Mouse (Mus musculus) midbrain, embryonic 11.5 days (tissue): ENCODE data around the gene Rmnd5b. TPM values are rescaled to one million over a fixed set of nuclear protein-coding genes. Genes with fewer than 3 reads are reported as not detected.
A peak's percentile ranks its signal among the peaks of the same experiment; 100 is the strongest.
"Not testable (repeated sequence)": the region's sequence is repeated elsewhere in the genome, so short reads cannot be mapped to it uniquely, and the experiment has no call there.

Experiments used
- ATAC-seq: fragments of 200-750 bp; cut with Nextera tagmentation; 2 replicates; pipeline ENCODE4 v1.8.0; 2017; ENCODE audit warnings: moderate TSS enrichment, moderate library complexity; ENCODE audit not compliant: low FRiP score
- DNase-seq: peaks from one replicate; pipeline ENCODE4 v3.0.0; 2015; ENCODE audit warnings: low spot score; ENCODE audit errors: missing footprints
- H3K27ac ChIP-seq: fragments of 300-500 bp; sonication (generic); 2 replicates; pipeline ENCODE4 v1.5.1; 2014; ENCODE audit warnings: low read depth, low read length
- H3K27me3 ChIP-seq: fragments of 300-500 bp; sonication (generic); 2 replicates; pipeline ENCODE4 v1.6.1; 2014; ENCODE audit warnings: mild to moderate bottlenecking, low read length, moderate library complexity, mixed read lengths; ENCODE audit not compliant: control insufficient read depth, insufficient read depth
- H3K36me3 ChIP-seq: fragments of 300-500 bp; sonication (generic); 2 replicates; pipeline ENCODE4 v1.6.1; 2014; ENCODE audit warnings: mild to moderate bottlenecking, low read length, moderate library complexity, mixed read lengths; ENCODE audit not compliant: control insufficient read depth, insufficient read depth
- H3K4me1 ChIP-seq: fragments of 300-500 bp; sonication (generic); 2 replicates; pipeline ENCODE4 v1.6.1; 2014; ENCODE audit warnings: low read length; ENCODE audit not compliant: control insufficient read depth, insufficient read depth
- H3K4me2 ChIP-seq: fragments of 300-500 bp; sonication (generic); 2 replicates; pipeline ENCODE4 v1.6.1; 2014; ENCODE audit warnings: mild to moderate bottlenecking, moderate library complexity
- H3K4me3 ChIP-seq: fragments of 300-500 bp; sonication (generic); 2 replicates; pipeline ENCODE4 v1.5.1; 2014; ENCODE audit warnings: low read depth, low read length
- H3K9ac ChIP-seq: fragments of 300-500 bp; sonication (generic); 2 replicates; pipeline ENCODE4 v1.6.1; 2014; ENCODE audit warnings: low read length
- H3K9me3 ChIP-seq: fragments of 300-500 bp; sonication (generic); 2 replicates; pipeline ENCODE4 v1.6.1; 2016; ENCODE audit warnings: low read length; ENCODE audit not compliant: control insufficient read depth
- WGBS: fragments of 180-500 bp; shearing (Covaris S2); extraction: QIAGEN DNeasy Blood & Tissue Kit; methylation state at CpG from one replicate; pipeline ENCODE4 v1.1.7; 2014; 5-methylcytosine and 5-hydroxymethylcytosine counted together
- polyA plus RNA-seq: library from polyadenylated mRNA; unstranded; fragments of >200 nt; fragmentation: Nextera tagmentation; extraction: Ambion mirVana; gene quantifications from 2 replicates; pipeline ENCODE4 v1.2.1, GENCODE M21; 2014

The Rmnd5b gene
- polyA plus RNA-seq, 1 experiment from 2014 or later, result 41.5 TPM

GRCm38 (mm10) chr11:51633200-51633599, 2.5 kb downstream of the Rmnd5b start:
- peaks cover 10% of the 10 kb centered on the region; the same call in 1 of the 2 replicates for H3K4me1 ChIP-seq
- not testable (repeated sequence) for H3K4me3 ChIP-seq, H3K9me3 ChIP-seq, H3K9ac ChIP-seq, H3K4me2 ChIP-seq, H3K27ac ChIP-seq, H3K36me3 ChIP-seq, DNase-seq, ATAC-seq, H3K27me3 ChIP-seq
- 94% methylated on average over 7 of the region's 7 CpGs for WGBS

DNA sequence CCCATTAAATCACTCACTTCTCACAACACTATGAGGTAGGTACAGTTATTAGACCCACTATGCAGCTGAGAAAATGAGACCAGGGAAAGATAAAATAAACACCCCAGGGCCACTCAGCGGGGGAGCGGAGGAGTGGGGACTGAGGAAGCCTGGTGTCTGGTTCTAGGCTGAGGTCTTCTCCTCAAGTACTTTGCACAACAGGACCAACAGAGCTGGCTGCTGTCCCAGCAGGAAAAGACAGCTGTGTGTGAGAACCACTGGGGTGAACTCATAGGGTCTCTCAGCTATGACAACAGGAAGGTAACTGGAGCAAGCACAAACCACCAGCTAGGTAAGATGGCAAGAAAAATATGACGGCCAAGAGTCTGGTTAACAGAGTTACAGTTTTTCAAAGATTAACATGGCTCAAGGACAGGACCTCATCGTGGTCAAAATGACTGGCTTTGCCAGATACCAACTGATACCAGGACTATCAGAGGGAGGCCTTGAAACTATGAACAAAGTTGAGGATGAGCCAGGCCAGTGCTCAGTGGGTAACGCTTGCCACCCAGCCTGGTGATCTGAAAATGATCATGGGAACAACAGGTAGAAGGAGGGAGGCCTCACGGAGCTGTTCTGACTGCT, 3.5 kb downstream of the Rmnd5b start:
- no peak overlapping the region for H3K9ac ChIP-seq
- WGBS, result 91% methylated on average over 6 of the region's 6 CpGs

GRCm38 (mm10) chr11:51629651-51630314, 5.9 kb downstream of the Rmnd5b start:
- ATAC-seq, result no peak
- WGBS, result 87% methylated on average over 15 of the region's 15 CpGs
- no peaks in the 10 kb centered on the region; the same call in 1 of the 2 replicates for H3K4me1 ChIP-seq

More for the DNA sequence above, 3.5 kb downstream of the Rmnd5b start:
- no peak overlapping the region for H3K27ac ChIP-seq
- ATAC-seq (no peak), DNase-seq (no peak)
- no peaks in the 10 kb centered on the region; the same call in 1 of the 2 replicates for H3K36me3 ChIP-seq
- H3K27me3 ChIP-seq, result no peaks in the 10 kb centered on the region
- no peak overlapping the region for H3K4me3 ChIP-seq
- no peak overlapping the region for H3K4me2 ChIP-seq
- H3K4me1 ChIP-seq, result peaks cover 8% of the 10 kb centered on the region; the same call in 1 of the 2 replicates
- no peaks in the 10 kb centered on the region for H3K9me3 ChIP-seq

GRCm38 (mm10) chr11:51627907-51628306, 7.8 kb downstream of the Rmnd5b start:
- peaks cover 19% of the 10 kb centered on the region for H3K36me3 ChIP-seq

More at GRCm38 (mm10) chr11:51629651-51630314, 5.9 kb downstream of the Rmnd5b start:
- H3K27me3 ChIP-seq, result no peaks in the 10 kb centered on the region
- H3K4me3 ChIP-seq, result no peak overlapping the region
- no peak overlapping the region for H3K9ac ChIP-seq
- peaks cover 6% of the 10 kb centered on the region for H3K36me3 ChIP-seq
- no peak overlapping the region for H3K27ac ChIP-seq
- no peak for DNase-seq
- H3K9me3 ChIP-seq, result no peaks in the 10 kb centered on the region
- H3K4me2 ChIP-seq, result no peak overlapping the region

DNA sequence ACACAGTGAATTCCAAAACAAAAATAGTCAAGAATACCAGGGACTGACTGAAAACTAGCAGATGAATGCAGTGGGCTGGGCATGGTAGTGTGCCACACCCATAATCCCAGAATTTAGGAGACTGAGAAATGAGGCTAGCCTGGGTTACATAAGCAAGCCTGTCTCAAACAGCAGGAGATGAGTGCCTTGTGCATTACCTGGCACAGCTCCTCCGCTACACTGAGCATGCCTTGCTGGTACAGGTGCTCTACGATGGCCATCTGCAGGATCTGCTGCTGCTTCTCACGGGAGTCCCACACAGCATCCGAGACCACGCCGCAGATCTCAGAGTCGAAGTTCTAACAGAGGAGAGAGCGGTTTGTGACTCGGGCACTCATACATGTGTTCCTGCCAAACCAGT, 8.3 kb downstream of the Rmnd5b start:
- 98% methylated on average over 9 of the region's 9 CpGs for WGBS
- H3K27ac ChIP-seq, result no peak overlapping the region

More at GRCm38 (mm10) chr11:51627907-51628306, 7.8 kb downstream of the Rmnd5b start:
- Histone ChIP-seq H3K27ac (no peak overlapping the region), H3K4me2 (no peak overlapping the region), H3K9ac (no peak overlapping the region), H3K27me3 (no peaks in the 10 kb centered on the region), H3K9me3 (no peaks in the 10 kb centered on the region), H3K4me3 (no peak overlapping the region), H3K4me1 (no peaks in the 10 kb centered on the region)
- WGBS, result 91% methylated on average over 8 of the region's 8 CpGs
- no peak for DNase-seq
- ATAC-seq, result no peak

DNA sequence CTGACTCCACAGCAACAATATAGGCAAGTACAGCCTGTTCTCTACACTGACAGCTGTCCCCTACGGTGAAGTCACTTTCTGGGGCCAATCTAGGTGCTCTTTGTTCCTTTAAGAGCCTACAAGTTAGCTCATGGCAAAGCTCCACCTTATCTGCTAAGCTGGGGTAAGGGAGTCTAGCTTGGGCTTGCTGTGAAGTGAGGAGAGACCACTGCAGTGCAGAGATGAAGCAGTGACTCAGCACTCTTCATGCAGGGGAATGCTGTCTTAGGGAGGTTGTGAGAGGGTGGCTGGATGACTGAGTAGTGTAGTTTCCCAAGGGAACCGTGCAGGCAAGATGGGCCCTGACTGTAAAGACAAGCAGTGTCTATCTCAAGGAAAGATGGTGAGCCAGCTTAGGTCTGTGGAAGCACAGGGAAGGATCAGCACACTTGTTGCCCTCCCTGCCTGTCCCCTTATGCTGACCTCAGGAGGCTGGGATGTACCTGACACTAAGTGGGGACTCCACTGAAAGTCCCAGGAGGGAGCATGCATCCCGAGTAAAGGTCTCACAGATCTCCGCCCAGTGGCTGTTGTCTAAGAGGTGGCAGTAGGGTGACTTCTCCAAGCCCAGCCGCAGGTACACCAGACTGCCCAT, 10.4 kb downstream of the Rmnd5b start:
- no peak for DNase-seq
- no peaks in the 10 kb centered on the region for H3K27me3 ChIP-seq
- no peak overlapping the region for H3K4me3 ChIP-seq
- no peaks in the 10 kb centered on the region for H3K9me3 ChIP-seq
- WGBS, result 82% methylated on average over 5 of the region's 5 CpGs
- no peak for ATAC-seq
- H3K4me1 ChIP-seq, result peaks cover 5% of the 10 kb centered on the region
- no peak overlapping the region for H3K27ac ChIP-seq
- H3K4me2 ChIP-seq, result no peak overlapping the region
- peaks cover 28% of the 10 kb centered on the region for H3K36me3 ChIP-seq
- no peak overlapping the region for H3K9ac ChIP-seq

More for the DNA sequence above, 8.3 kb downstream of the Rmnd5b start:
- DNase-seq, result no peak
- Histone ChIP-seq H3K4me3 (no peak overlapping the region), H3K4me2 (no peak overlapping the region), H3K9me3 (no peaks in the 10 kb centered on the region), H3K9ac (no peak overlapping the region), H3K27me3 (no peaks in the 10 kb centered on the region), H3K36me3 (peaks cover 23% of the 10 kb centered on the region), H3K4me1 (no peaks in the 10 kb centered on the region)
- no peak for ATAC-seq

DNA sequence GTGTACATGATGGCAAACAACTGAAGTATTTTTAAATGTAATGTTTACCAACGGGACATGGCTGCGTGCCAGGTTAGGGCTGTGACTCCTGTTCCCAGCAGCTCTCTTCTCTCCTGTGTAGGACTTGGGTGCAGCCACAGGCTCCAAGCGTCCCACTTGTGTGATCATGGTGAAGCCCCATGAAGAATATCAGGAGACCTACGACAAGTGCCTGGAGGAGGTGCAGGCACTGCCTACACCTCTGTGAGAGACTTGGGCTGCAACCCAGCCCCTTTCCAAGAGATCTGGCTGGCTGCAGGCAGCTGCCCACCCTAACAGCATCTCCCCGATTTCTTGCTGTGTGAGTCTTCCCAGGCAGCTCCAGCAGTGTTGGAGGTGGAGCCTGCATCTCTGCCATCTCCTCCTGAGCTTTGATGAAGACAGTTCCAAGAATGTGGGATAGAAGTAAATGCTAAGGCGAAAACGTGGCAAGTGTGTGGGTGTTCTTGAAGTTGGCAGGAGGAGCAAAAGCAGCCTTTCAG, 12.7 kb downstream of the Rmnd5b start:
- Histone ChIP-seq H3K9ac (no peak overlapping the region), H3K4me1 (peaks cover 10% of the 10 kb centered on the region), H3K9me3 (no peaks in the 10 kb centered on the region), H3K4me3 (no peak overlapping the region), H3K27me3 (no peaks in the 10 kb centered on the region), H3K4me2 (no peak overlapping the region), H3K36me3 (peaks cover 28% of the 10 kb centered on the region), H3K27ac (no peak overlapping the region)
- no peak for ATAC-seq
- WGBS, result 94% methylated on average over 7 of the region's 7 CpGs
- DNase-seq, result no peak

- no peak overlapping the region for H3K4me3 ChIP-seq
- peaks cover 24% of the 10 kb centered on the region for H3K36me3 ChIP-seq
- H3K9ac ChIP-seq, result no peak overlapping the region
- no peaks in the 10 kb centered on the region for H3K27me3 ChIP-seq
- H3K4me1 ChIP-seq, result peaks cover 10% of the 10 kb centered on the region
- no peak for DNase-seq
- H3K9me3 ChIP-seq, result no peaks in the 10 kb centered on the region
- H3K27ac ChIP-seq, result no peak overlapping the region
- no peak overlapping the region for H3K4me2 ChIP-seq
- WGBS, result 92% methylated on average over 2 of the region's 2 CpGs
- ATAC-seq, result no peak
Measured at GRCm38 (mm10) chr11:51621776-51622175, 13.9 kb downstream of the Rmnd5b start.

DNA sequence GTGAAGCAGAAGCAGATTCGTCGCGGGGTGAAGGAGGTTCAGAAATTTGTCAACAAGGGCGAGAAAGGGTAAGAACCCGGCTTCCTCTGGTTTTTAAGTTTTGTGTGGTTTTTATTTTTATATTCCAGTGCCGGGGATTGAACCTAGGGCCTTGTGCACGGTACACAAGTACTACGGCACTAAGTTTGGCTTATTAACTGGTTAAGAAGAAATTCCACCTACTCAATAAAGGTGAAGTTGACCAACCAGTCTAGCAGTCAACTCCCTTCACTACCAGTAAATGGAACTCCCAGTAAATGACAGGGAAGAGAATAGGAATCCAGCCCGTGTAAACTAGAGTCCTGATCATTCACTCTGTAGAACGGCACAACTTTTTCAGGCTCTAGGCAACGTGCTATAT, 15.6 kb downstream of the Rmnd5b start:
- DNase-seq (no peak), ATAC-seq (no peak)
- Histone ChIP-seq H3K27me3 (no peaks in the 10 kb centered on the region), H3K27ac (no peak overlapping the region), H3K9ac (peak overlapping the region; percentile 80), H3K4me2 (peak overlapping the region; percentile 58), H3K4me1 (peaks cover 16% of the 10 kb centered on the region), H3K4me3 (peak overlapping the region; percentile 74), H3K36me3 (peaks cover 21% of the 10 kb centered on the region), H3K9me3 (no peaks in the 10 kb centered on the region)
- WGBS, result 2% methylated on average over 11 of the region's 11 CpGs
